Mouse (Mus musculus) cerebellum, adult 8-10 months (tissue): ENCODE measurements around the gene Hist1h2bh.

ENCODE experiments used
- DNase-seq: peaks from one replicate; pipeline ENCODE4 v3.0.0; 2022

Gene Hist1h2bh

DNA sequence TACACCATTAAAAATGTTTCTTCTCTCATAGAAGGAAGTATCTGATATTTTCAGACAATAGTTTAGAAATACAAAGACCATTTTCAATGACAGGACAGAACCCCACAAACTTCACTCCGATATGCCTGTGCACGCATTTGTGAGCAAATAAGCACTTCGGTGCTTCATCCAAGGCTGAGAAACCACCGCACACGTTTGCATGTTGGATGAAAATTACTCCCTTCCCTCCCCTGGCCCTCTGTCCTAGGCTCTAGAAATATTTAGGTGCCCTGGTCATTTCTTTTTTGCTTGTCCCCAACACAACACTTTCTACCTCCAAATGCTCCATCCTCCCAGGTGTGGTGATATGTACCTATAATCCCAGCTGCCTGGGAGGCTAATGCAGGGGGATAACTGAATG is 41.7 kb downstream of the Hist1h2bh start:
- DNase-seq, result no peak

DNA sequence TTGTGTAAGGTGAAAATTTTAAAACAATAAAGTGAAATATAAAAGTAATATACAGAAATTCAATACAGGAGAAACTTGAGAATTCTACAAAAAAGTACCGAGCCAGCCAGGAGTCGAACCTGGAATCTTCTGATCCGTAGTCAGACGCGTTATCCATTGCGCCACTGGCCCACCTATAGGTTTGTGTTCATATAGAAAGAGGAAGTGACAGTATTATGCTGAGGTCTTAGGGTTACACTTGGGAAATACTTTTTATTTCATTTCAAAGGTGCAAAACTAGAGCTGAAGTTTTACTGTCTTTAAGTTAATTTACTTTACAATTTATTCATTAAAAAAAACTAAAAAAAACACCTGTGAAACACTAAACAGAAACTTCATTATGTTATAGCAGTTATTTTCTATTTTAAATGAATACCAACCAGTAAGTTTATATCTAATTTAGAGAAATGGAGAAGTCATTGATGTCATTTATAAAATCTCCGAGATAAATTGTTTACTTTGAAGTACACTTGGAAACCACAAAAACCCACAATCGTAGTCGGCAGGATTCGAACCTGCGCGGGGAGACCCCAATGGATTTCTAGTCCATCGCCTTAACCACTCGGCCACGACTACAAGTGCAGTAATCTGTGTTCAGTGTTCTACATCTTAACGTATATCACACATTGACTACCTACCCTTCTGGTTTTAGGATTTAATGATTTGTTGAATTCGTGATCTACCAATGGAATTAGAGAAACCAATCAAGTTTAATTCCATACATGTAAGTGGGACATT is 42.6 kb downstream of the Hist1h2bh start:
- no peak for DNase-seq

DNA sequence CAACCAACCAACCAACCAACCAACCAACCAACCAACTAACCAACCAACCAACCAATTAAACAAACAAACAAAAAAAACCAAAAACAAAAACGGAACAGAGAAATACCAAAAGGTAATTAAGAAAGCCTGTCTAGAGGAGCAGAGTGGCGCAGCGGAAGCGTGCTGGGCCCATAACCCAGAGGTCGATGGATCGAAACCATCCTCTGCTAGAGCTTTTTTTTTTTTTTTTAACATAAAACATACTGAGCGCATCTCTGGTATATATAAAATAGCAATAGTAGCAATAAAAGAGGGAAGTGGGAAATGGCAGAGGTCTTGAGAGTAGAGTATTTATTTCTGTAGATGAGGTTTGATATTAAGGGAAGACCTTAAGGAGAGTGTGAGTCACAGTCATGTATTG is 43.2 kb downstream of the Hist1h2bh start:
- no peak for DNase-seq

DNA sequence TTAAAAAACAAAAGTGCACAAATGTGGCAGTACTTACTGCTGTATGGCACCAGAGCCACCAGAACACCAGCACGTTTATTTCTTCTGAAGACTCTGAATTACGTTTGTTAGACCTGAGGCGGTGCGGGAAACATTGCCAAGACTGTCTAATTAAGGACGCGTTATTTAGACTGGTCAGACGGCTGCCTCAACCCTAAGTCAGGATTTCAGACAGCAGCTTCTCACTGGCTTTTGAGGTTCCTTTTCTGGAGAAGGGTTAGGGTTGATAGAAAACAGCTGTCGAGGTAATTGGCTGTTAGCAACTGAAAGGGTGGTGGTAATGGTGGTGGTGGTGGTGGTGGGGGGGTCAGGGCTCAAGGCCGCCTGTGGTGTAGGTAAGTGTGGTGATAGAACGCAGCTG is 44.5 kb downstream of the Hist1h2bh start:
- no peak for DNase-seq

DNA sequence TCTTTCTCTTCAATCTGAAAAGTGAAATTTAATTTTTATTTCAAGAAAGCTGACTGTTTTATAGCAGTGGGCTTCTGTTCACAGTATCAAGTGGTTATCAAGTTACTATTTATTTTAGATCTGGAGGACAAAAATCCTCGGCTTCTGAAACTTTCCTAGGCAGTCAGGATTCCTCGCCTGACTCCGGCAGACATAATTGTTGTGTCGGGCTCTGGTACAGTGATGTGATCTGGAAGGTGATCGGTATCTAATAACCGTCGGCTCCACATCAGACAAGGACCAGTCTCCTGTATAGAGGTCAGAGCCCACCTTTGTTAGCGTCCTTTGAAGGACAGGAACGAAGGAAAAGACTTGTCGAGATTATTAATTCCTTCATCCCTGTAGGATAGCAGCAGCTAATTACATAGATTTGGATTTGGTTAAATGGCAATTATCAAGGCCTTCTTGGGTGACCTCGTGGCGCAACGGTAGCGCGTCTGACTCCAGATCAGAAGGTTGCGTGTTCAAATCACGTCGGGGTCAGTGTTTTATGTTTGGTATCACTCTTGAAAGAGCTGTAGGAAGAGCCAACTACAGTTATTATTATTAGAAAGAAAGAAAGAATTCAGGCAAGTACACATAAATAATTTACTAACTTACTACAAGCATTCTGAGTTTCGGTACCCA is 45.4 kb downstream of the Hist1h2bh start:
- DNase-seq, result no peak

DNA sequence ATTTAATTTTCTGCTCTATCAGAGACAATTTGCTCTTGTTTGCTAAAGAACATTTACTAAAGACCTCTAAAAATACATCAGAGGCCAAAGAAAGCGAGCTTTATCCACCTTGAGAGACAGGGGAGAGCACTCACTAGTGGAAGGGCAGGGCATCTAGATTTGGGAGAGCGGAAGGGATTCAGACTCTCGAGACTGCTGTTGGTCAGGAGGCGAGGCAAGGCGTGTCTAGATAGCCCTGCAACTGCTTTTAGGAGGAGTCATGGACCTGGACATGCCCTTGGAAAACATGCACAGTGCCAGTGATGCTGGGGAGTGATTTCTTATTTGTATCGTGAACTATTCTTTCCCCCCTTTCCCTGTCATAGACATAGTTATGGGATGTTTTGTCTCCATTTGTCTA is 47.7 kb downstream of the Hist1h2bh start:
- no peak for DNase-seq

DNA sequence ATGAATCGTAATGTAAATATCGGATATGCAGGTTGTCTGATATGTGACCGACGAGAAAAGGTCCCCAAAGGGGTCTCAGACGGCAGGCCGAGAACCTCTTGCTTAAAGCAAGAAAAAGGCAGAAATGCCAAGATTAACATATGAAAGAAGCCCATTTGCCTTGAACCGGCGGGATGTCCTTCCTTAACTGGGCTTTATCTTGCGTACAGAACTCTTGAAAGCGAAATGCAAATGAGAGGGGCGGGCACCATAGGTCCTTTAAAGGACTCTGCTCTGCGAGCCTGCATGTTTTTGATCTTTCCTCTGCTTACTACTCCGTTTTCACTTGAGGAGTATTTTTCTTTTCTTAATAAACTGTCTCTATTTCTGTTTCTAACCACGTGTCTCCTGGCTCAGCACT is 51.2 kb downstream of the Hist1h2bh start:
- DNase-seq, result no peak
